Mouse (Mus musculus): ENCODE data around the gene Epha8. TPM values are rescaled to one million over a fixed set of nuclear protein-coding genes. Genes with fewer than 3 reads are reported as not detected.

Gene Epha8
- total and polyA plus RNA-seq, 2 experiments from 2014 or later = 14.2 to 59.3 TPM

DNA sequence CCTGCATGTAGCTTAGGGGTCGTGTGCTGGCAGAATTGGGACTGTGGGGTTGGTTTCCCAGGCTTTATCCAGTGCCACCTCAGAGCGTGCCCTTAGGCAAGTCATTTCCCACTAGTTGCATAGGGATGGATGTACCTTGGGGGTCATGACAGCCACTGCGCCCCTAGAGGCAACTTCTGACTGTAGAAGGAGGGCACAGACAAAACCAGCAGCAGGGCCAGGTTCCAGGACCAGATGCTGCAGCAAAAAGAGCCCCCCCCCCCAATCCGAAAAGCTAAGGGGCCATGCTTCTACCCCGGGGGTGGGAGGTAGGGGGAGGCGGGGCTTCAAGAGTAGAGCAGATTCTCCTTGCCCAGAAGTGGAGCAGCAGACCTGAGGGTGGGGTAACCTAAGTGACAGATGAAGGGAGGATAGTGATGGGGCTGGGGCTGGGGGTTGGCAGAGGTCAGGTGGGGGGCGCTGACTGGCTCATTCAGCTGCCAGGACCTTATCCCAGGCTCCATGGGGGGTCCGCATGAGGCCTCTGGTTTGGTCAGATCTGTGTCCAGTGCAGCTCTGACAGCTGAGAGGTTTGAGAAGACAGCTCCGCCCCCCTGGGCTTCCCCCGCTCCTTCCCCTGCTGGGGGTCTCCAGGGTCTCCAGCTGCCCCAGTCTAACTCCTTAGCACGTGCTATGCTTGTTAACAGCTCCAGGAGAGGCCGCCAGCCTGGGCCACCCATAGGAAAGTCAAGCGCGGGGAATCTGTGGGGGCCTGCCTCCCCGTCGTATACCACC is 13.1 kb upstream of the Epha8 start:
- peaks cover 10% of the 10 kb centered on the region for H3K4me1 ChIP-seq (ENCODE audit: insufficient read depth, low read length)
- WGBS = 30% methylated on average over 16 of the region's 16 CpGs

DNA sequence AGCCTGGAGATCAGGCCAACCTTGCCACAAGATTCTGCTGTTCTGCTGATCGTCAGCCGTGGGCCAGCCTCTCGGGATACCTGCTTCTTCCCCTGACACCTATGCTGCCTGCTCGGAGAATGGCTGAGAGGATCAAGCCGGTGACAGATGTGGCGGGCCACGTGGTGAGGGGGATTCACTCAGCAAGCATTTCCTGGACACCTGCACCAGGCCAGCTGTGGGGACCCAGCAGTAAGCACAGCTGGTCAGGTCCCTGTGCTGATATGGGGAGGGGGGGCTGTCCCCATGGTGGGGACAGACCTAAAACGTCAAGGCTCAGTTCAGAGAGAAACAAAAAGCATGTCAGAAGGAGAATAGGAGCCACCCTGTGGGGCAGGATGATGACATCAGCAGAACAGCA is 12.5 kb upstream of the Epha8 start:
- Histone ChIP-seq H3K27ac (no peak overlapping the region), H3K4me1 (ENCODE audit: insufficient read depth, low read length) (peaks cover 10% of the 10 kb centered on the region), H3K4me2 (ENCODE audit: low read depth, low read length) (no peak overlapping the region), H3K36me3 (ENCODE audit: insufficient read depth, low read length) (no peaks in the 10 kb centered on the region), H3K4me3 (ENCODE audit: low read length) (no peak overlapping the region), H3K27me3 (ENCODE audit: insufficient read depth, low read length) (0 out of 2 replicates have a peak, but pooled peaks cover 3% of the 10 kb centered on the region), H3K9ac (replicated peaks; ENCODE audit: low read length) (no peak overlapping the region), H3K9me3 (ENCODE audit: low read length) (no peaks in the 10 kb centered on the region)
- WGBS = 56% methylated on average over 8 of the region's 8 CpGs
- DNase-seq (ENCODE audit: low spot score) (no peak), ATAC-seq (no peak)
- no peak for TF ChIP-seq CTCF (IDR thresholded peaks at IDR 0.05; ENCODE audit: low read depth)

More for the DNA sequence above, 13.1 kb upstream of the Epha8 start:
- DNase-seq (ENCODE audit: low spot score) (no peak), ATAC-seq (no peak)
- H3K4me2 ChIP-seq (ENCODE audit: low read depth, low read length) = no peak overlapping the region
- no peaks in the 10 kb centered on the region for H3K36me3 ChIP-seq (ENCODE audit: insufficient read depth, low read length)
- 0 out of 2 replicates have a peak, but pooled peaks cover 3% of the 10 kb centered on the region for H3K27me3 ChIP-seq (ENCODE audit: insufficient read depth, low read length)
- peak; percentile 43 for TF ChIP-seq CTCF (IDR thresholded peaks at IDR 0.05; ENCODE audit: low read depth)
- H3K9me3 ChIP-seq (ENCODE audit: low read length) = no peaks in the 10 kb centered on the region
- H3K9ac ChIP-seq (replicated peaks; ENCODE audit: low read length) = no peak overlapping the region
- H3K4me3 ChIP-seq (ENCODE audit: low read length) = no peak overlapping the region
- no peak overlapping the region for H3K27ac ChIP-seq

DNA sequence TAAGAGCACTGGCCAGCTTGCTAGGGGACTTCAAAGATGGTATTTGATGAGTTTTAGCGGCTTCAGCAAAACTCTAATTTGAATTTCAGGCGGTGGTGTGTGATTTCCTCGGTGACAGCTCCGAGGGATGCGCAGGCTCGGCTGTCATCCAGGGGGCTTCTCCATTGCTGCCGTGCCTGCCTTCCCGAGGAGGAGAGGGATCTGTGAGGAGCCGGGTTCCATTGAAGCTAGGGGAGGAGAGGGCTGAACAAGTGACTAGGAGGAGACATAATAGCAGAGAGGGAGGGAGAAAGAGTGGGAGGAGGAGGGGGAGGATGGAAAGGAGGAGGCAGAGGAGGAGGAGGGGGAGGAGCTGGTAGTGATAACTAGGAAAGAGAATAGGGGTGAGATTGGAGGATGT is 10.9 kb upstream of the Epha8 start:
- no peak overlapping the region for H3K4me3 ChIP-seq (ENCODE audit: low read length)
- no peak for DNase-seq (ENCODE audit: low spot score)
- no peaks in the 10 kb centered on the region for H3K36me3 ChIP-seq (ENCODE audit: insufficient read depth, low read length)
- H3K27ac ChIP-seq = no peak overlapping the region
- ATAC-seq = no peak
- H3K4me2 ChIP-seq (ENCODE audit: low read depth, low read length) = no peak overlapping the region
- H3K27me3 ChIP-seq (ENCODE audit: insufficient read depth, low read length) = 0 out of 2 replicates have a peak, but pooled peaks cover 3% of the 10 kb centered on the region
- 12% methylated on average over 9 of the region's 9 CpGs for WGBS
- peaks cover 14% of the 10 kb centered on the region for H3K4me1 ChIP-seq (ENCODE audit: insufficient read depth, low read length)
- no peaks in the 10 kb centered on the region for H3K9me3 ChIP-seq (ENCODE audit: low read length)
- TF ChIP-seq CTCF (IDR thresholded peaks at IDR 0.05; ENCODE audit: low read depth) = no peak
- no peak overlapping the region for H3K9ac ChIP-seq (replicated peaks; ENCODE audit: low read length)

DNA sequence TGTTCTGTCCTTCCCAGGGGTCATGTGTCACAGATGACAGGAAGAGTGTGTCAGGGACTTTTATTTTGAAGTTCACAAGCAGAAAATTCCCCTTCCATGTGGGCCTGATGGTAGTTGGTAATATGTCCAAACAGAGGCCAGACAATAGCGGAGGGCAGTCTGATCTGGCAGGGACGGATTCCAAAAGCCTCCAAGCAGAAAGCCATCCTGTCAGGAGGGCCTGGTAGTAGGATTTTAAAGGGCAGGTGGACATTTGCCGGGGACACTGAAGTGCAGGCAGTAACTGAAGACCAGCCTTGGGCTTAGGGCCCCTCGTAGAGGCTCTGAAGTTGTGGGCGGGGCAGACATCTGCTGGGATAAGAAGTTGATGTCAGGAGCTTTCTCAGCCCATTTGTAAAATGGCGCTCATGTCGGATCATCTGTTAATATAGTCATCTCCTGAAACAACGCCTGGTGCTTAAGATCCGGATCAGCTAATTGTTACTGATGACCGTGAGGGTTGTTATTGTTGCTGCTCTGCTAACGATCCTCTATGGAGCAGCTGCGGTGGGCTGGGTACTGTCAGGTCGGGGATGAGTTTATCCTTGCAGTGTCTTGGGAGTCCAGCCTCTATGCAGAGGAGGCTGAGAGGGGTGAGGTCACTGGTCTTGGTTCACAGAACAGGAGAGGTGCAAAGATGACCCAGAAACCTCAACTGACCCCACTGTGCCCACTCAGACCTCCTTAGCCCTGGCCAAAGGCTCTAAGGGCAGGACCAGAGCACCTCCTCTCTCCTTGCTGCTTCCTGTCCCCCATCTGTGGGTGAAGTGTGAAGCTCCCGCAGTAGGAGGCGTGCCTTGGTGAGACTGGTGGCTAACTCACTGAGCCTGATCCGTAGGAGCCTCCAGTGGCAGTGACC is 10.1 kb upstream of the Epha8 start:
- H3K9me3 ChIP-seq (ENCODE audit: low read length) = no peaks in the 10 kb centered on the region
- no peak overlapping the region for H3K9ac ChIP-seq (replicated peaks; ENCODE audit: low read length)
- peaks cover 14% of the 10 kb centered on the region for H3K4me1 ChIP-seq (ENCODE audit: insufficient read depth, low read length)
- no peak for DNase-seq (ENCODE audit: low spot score)
- H3K4me2 ChIP-seq (ENCODE audit: low read depth, low read length) = no peak overlapping the region
- H3K36me3 ChIP-seq (ENCODE audit: insufficient read depth, low read length) = no peaks in the 10 kb centered on the region
- TF ChIP-seq CTCF (IDR thresholded peaks at IDR 0.05; ENCODE audit: low read depth) = no peak
- 29% methylated on average over 16 of the region's 16 CpGs for WGBS
- H3K27me3 ChIP-seq (ENCODE audit: insufficient read depth, low read length) = 0 out of 2 replicates have a peak, but pooled peaks cover 3% of the 10 kb centered on the region
- no peak overlapping the region for H3K27ac ChIP-seq
- H3K4me3 ChIP-seq (ENCODE audit: low read length) = no peak overlapping the region
- no peak for ATAC-seq

DNA sequence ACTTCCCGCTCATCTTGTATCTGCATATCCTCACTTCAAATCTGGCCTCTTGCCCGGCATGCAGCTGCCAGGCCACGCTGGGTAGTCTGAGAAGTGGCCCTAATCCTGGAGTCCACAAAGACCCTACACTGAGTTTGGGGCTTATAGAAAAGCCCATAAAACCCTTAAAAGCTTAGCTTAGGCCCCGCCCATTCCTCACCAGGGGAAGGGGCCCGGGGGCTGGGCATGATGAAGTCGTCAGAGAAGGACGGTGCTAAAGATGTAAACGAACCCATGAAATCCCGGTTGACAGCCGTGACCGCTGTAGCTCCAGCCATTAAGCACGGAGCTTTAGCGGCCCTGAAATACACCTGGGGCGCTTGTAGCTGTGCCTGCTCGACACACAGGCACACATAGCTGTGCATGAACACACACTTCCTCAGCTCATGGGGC is 8.4 kb upstream of the Epha8 start:
- ATAC-seq (no peak), DNase-seq (ENCODE audit: low spot score) (peak; percentile 56)
- H3K9me3 ChIP-seq (ENCODE audit: low read length) = no peaks in the 10 kb centered on the region
- H3K36me3 ChIP-seq (ENCODE audit: insufficient read depth, low read length) = no peaks in the 10 kb centered on the region
- no peak overlapping the region for H3K9ac ChIP-seq (replicated peaks; ENCODE audit: low read length)
- no peak overlapping the region for H3K4me2 ChIP-seq (ENCODE audit: low read depth, low read length)
- H3K4me1 ChIP-seq (ENCODE audit: insufficient read depth, low read length) = peaks cover 14% of the 10 kb centered on the region
- H3K4me3 ChIP-seq (ENCODE audit: low read length) = no peak overlapping the region
- WGBS = 22% methylated on average over 15 of the region's 15 CpGs
- H3K27ac ChIP-seq = no peak overlapping the region
- 0 out of 2 replicates have a peak, but pooled peaks cover 2% of the 10 kb centered on the region for H3K27me3 ChIP-seq (ENCODE audit: insufficient read depth, low read length)
- TF ChIP-seq CTCF (IDR thresholded peaks at IDR 0.05; ENCODE audit: low read depth) = no peak

DNA sequence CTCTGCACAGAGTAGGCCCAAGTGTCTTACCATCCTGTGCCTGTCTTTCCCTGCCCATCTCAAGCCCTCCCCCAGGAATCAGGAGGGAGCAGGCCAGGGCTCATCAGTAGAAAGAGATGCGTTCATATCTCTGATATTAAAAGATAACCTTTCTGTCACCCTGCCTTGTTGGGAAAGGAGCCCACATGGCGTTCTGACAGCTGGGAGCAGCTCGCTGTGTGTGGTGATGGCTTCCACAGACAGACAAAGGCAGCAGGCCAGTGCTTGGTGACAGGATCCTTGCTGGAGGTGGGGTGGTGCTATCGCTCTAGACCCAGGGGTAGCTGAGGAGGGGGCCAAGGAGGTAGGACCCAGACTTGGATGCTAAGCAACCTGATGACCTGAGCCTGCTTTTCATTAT is 5.8 kb upstream of the Epha8 start:
- no peaks in the 10 kb centered on the region for H3K36me3 ChIP-seq (ENCODE audit: insufficient read depth, low read length)
- H3K4me3 ChIP-seq (ENCODE audit: low read length) = no peak overlapping the region
- ATAC-seq (no peak), DNase-seq (ENCODE audit: low spot score) (no peak)
- WGBS = 49% methylated on average over 4 of the region's 4 CpGs
- no peak for TF ChIP-seq CTCF (IDR thresholded peaks at IDR 0.05; ENCODE audit: low read depth)
- H3K9me3 ChIP-seq (ENCODE audit: low read length) = no peaks in the 10 kb centered on the region
- no peak overlapping the region for H3K4me2 ChIP-seq (ENCODE audit: low read depth, low read length)
- peaks cover 14% of the 10 kb centered on the region for H3K4me1 ChIP-seq (ENCODE audit: insufficient read depth, low read length)
- peaks cover 17% of the 10 kb centered on the region for H3K27me3 ChIP-seq (ENCODE audit: insufficient read depth, low read length)
- H3K27ac ChIP-seq = no peak overlapping the region
- no peak overlapping the region for H3K9ac ChIP-seq (replicated peaks; ENCODE audit: low read length)
